Mouse (Mus musculus) thymus, postnatal 36 days (tissue): ENCODE data around the gene Patj.
A peak's percentile ranks its signal among the peaks of the same experiment; 100 is the strongest.
"Not testable (repeated sequence)": the region's sequence is repeated elsewhere in the genome, so short reads cannot be mapped to it uniquely, and the experiment has no call there.

Experiments used
- DNase-seq, 2 experiments: peaks; one replicate each; pipeline ENCODE4 v3.0.0; 2022; ENCODE audit warnings: mixed read lengths in 2 of 2

Gene Patj

DNA sequence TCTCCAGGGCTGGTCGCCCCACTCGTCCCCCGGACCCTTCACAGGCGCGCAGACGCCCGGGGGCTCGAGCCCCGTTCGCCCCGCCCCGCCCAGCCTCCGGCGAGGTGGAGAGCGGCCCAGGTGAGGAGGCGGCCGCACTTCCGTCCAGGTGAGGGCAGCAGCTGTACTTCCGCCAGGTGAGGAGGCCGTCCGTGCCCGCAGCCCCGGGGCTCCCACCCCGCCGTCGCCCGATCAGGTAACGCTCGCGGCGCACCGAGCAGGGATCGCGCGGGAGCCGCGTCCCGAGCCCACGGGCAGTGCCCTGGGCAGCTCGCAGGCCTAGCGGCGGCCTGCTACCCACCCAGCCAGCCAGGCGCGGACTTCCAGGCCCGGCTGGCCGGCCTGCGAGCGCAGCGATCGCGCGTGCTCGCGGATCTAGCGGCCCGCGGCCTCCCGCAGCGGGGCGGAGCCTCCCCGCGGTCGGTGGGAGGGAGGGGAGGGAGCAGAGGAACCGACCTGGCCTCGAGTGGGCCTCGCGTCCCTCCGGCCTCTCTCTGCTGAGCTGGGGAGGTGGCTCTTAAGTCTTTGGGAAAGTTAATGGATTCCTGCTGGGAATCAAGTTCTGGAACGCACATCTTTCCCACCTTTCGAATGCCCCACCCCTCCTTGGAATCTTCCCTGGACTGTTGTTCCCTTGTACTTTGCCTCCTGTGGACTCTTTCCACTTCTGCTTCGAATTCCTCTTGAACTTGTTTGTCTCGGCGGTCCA, at the start of gene Patj:
TSS of gene Patj (plus strand) at position 96 of the 748 bp plus-strand sequence.
- peak; percentile 59 to 64 for DNase-seq

DNA sequence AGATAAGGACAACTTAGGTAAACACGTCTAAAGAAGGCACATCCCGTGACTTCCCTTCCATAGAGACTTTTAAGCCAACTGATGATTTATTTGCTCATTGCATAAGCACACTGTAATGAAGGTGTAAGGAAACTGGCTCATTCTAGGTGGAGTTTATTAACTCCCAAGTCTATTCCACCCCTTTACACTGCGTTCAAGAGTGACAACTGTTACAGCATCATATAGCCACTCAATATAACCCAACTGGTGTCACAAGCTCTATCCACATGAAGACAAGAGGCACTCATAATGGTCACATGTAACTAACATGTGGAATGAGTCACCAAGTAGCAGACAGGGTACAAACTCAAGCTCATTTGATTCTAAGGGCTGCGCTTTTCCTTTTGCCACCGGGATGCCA, 47.0 kb upstream of the Patj start:
- DNase-seq = no peak

DNA sequence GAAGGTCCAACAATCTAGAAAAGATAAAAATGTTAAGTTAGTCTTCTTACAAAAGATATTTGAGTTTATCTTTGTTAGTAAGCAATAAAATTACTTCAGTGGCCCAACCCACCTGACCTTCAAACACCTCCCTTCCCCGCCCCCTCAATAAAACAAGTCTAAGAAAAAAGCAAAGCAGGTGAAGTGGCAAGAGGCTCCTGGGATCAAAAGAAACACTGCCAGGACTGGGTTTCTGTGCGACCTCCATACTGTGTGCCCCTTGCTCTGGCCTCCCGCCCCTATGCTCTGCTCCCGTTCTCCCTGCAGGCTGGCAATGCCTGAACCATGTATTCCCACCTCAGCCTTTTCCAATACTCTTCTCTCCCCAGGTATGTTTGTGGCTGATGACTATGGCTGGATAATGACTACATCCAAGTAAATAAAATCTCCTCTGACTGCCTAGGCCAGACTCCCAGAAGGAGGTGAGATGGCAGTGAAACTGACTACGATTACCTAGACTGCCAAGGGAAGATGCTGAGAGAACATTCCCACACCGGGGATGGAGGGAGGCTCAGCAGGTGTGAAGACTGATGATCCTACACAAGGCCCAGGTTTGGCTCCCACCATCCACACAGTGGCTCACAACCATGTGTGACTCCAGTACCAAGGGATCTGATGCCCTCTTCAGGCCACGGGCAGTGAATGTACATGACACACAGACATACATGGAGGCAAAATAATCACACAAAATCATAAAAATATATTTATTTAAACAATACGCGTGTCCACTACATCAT, 37.4 kb upstream of the Patj start:
- DNase-seq = no peak

DNA sequence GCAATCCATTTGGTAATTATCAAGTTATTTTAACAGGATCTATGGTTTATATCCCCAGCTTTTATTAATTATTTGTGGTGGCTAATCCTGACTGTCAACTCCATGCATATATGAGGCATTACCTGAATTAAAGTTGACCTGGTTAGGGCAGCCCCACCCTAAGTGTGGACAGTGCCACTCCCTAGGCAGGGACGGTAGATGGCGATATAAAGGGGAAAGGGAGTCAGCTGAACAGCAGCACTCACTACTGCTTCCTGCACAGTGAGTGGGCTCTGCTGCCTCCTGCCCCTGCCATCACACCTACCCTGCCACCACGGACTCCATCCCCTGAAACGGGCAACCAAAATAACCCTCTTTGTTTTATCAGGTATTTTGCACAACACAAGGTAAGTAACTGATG, 20.2 kb upstream of the Patj start:
- DNase-seq = peak; percentile 18 to 33

DNA sequence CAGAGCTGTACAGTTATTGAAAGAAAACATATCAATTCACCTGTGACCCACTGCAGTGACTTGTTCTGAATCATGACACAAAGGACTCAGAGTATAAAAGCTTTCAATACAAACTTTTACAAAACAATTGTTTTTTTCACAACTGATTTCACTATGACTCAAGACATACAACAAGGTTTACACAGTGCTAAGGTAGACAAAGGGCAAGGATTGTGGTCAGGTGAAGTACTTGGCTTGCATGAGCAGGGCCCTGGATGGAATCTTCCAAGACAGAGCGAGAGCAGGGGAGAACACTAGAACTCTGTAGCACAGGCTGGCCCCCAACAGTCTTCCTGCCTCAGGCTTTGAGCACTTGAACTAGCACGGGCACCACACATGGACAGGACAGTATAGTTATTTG, 18.6 kb upstream of the Patj start:
- DNase-seq = no peak

DNA sequence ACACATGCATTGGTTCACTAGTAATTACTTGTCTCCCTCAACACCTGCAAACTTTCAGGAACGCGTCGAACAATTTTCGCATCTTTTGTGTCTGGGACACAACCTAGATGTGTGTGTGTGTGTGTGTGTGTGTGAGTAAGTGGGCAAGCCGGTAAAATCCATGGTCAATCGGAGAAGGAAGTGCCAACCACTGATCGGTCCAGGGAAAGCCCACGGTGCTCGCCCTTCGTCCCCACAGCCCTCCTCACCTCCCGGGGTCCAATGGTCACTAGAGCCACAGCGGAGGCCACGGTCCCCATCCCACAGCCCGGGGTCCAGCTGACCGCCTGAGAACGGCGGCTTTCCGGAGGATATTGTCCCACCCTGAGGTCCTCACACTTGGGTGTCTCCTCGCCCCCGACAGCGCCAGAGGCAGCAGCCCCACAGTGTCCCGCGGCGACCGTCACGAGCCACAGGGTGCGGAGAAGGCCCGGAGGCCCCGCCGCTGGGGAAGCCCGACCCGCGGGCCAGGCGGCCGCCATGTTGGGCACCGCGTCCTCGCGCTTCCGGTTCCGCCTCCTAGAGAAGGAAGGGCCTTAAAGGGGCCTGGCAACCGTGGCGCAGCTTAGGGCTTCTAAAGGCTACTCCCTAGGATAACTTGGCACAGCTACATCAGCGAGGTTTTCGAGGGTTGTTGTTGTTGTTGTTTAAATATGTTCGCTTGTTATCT, 12.7 kb upstream of the Patj start, which contains the start of gene Tm2d1:
TSS of gene Tm2d1 (minus strand) at position 591 of the 709 bp plus-strand sequence.
- DNase-seq = peak; percentile 79 to 83

DNA sequence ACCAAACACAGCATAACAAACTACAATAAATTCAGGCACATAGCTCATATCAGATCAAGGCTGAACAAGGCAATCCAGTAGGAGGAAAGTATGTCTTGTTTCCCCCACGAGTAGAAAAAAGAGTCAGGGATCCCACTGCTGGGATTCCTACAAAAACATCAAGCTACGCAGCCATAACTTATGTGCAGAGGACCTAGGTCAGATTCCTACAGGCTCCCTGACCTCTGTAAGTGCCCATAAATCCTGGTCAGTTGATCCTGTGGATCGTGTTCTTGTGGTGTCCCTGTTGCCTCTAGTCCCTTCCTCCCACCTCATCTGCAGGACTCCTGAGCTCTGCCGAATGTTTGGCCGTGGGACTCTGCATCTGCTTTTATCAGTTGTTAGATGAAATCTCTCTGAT, 10.5 kb upstream of the Patj start:
- no peak for DNase-seq

DNA sequence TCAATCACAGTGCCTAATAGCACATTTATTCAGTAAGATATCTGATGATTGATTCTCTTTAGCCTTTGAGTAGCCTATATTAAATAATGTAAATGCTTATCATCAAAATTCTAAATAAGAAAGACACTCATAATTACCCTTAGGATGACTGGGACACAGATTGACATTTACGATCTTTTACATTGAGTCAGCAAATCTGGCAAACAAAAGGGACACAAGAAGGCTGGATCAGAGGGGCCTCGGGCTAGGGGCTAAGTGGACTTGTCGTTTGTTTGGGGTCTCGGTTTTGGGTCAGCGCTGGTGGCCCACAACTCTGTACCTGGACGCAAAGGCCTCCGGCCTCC, 267 bp upstream of the Patj start:
- DNase-seq = no peak

DNA sequence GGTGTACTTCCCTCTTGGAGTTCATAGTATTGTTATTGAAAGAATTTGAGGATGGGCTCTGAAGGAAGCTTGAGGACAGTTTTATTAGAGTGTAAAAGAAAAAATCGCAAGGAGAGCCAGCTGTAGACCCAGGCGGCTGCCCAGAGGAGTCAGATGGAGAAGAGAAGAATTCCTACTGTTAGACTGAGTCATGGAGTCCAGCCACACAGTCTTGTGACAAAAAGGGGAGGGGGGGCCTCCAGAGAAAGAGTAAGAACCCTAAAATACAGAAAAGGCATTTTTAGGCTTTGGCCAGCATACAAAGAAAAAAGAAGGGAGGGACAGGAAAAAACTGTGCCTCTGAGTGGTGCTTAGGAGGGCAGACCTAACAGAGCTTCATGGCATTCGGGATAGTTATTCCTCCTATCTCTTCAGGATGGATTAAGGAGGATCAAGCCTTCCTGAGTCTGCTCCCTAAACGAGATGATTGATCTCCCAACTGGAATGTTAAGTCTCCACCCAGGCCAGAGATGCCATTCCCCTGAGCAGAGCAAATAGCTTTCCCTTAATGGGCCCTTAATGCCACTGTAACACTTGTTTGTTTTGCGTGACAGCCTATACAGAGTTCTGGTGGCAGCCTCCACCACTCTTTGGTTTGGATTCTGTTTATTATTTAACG, 5.5 kb downstream of the Patj start:
- no peak for DNase-seq

DNA sequence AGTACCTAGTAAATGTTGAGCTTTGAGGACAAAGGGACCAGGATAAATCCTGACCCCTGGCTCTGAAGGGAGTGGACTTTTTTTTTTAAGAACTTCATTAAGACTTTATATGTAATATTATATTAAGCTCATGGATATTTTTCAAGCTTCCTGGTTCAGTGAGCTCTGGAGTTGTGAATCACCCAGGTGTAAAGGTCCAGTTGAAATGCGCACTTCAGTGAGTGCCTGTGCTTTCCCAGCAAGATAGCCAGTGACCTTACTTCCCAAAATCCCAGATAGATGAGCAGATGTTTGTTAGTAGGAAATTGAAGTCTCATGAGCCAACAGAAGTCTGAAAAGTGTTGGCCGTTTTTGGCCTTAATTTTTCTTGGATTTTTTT, 6.0 kb downstream of the Patj start:
- DNase-seq = no peak

DNA sequence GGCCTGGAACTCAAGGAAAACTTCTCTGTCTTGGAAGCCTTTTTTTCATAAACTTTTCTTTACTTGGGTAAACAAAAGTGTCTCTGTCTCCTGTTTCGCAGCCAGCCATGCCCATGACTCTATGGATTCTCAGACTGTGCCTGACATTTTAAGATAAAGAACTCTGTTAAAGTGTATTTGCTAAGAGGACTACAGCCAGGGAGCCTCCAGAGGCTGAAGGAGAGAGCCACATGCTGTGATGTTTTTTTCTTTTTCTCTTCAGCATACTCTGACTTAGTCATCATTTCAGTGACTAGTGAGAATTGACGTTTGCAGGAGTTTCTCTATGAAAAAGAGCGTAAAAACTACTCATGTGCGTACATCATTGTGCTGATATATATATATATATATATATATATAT, 7.9 kb downstream of the Patj start:
- DNase-seq = no peak

DNA sequence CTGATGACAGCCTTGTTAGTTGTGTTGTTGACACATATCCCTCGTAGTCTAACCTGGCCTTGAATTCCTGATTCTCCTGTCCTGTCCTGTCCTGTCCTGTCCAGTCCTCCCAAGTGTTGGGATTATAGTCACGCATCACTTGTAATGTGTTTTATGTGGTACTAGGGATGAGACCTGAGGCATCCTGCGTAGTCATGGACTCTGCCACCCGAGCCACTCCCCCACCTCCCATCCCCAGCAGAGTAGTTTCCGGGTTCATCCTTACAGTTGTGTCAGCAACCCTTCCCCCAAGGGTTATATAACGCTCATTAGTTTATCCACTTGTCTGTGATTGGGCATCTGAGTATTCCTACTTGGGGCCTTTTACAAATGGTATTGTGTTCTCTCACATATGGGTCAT, 8.8 kb downstream of the Patj start:
- no peak for DNase-seq

DNA sequence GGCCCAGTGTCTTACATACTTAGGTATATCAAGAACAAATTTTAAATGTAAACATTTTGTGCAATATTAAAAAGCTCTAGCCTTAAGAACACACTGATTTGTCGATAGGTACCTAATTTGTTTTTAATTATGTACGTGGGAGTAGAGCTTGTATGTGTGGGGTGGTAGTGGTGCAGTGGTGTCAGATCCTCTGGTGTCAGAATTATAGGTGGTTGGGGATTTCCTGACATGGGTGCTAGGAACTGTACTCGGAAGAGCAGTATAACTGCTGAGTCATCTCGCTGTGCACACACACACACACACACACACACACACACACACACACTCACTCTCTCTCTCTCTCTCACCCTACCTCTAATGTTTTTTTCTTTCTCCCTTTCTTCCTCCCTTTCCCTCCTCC, 12.9 kb downstream of the Patj start:
- no peak for DNase-seq

DNA sequence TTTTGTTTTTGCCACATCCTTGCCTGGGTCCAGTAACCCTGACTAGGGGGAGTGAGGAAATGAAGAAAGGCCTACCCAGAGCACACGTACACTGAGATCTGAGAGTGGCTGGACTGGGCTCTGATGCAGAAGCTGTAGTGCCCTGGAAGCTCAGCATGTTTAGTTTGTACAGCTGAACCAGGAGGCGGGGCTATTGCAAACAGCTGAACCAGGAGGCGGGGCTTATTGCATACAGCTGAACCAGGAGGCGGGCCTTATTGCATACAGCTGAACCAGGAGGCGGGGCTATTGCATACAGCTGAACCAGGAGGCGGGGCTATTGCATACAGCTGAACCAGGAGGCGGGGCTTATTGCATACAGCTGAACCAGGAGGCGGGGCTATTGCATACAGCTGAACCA, 19.6 kb downstream of the Patj start:
- DNase-seq = not testable (repeated sequence)

DNA sequence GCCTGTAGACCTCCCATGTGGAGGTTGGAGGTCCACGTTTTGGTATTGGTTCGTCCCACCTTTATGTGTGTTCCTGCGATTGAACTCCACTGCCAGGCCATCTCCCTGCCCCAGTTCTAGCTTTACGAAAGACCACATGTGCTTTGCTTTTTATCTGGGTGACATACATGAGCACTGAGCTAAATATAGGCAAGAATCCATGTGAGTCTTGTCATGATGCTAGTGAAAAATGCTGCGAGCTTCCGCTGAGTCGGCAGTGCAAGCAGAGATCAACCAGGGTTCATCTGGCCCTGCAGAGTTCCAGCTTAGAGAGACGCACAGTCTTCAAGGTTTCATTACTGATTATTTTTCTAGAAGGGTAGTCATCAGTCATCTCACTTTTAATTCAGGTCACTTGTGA, 32.8 kb downstream of the Patj start:
- DNase-seq = no peak

DNA sequence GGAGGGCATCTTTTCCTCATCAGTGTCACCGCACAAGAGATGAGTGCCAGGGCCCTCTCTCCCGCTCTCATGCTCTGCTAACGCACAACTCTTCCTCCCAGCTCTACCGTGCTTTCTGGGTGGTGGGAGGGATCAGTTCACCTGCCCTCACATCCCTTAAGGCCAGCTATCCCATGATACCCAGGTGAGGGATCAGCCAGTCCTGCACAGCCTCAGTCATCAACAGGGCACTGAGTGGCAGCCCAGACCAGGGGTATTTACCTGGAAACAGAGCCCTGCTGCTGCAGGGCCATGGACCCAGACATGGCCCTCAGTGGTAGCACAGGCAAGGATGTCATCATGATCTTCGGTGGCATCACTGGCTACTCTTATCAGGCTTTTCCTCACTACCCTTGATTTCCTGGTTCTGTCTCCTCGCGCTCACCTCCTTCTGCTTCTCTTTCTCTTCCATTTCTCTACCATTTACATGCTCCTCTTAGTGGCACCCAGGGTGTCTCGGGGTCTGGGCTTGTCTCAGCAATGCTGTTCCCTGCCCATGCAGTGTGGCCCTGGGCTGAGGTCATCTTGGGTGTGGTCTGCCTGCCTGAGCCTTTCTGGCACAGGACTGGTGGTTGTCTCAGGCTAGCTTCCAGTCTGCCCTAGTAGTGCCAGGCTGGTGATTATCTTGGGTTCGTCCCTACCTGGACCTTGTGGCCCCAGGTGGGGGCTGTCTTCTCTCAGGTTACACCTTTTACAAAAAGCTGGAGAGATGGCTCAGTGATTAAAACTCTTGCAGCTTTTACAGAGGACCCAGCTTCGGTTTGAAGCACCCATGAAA, 40.3 kb downstream of the Patj start:
- DNase-seq = peak; percentile 48 to 55

DNA sequence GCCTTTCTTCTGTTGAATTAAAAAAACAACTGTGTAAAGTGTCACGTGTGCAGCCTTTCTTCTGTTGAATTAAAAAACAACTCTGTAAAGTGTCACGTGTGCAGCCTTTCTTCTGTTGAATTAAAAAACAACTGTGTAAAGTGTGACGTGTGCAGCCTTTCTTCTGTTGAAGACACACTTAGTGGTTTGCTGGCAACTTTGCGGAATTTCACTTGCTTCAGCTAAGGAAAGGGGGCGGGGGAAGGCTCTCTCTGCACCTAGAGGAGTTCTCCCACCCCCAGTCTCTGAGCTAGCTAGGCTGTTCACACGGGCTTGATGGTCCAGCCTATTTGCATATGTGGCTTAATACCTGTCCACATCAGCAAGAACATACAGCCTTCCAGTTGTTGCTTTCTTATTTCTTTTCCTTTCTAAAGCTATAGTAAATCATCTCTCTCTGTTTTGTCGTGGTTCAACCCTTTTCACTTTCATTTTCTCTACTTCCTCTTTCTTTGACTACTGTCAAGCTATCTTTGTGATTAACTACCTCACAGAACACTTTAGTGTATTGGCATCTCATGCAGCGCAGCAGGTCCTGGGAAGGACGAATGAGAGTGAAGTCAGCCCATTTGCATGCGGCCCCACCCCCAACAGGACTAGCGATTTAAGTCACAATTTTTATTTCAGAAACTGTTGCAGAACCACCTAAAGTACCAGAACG, 41.2 kb downstream of the Patj start:
- peak; percentile 79 to 82 for DNase-seq

DNA sequence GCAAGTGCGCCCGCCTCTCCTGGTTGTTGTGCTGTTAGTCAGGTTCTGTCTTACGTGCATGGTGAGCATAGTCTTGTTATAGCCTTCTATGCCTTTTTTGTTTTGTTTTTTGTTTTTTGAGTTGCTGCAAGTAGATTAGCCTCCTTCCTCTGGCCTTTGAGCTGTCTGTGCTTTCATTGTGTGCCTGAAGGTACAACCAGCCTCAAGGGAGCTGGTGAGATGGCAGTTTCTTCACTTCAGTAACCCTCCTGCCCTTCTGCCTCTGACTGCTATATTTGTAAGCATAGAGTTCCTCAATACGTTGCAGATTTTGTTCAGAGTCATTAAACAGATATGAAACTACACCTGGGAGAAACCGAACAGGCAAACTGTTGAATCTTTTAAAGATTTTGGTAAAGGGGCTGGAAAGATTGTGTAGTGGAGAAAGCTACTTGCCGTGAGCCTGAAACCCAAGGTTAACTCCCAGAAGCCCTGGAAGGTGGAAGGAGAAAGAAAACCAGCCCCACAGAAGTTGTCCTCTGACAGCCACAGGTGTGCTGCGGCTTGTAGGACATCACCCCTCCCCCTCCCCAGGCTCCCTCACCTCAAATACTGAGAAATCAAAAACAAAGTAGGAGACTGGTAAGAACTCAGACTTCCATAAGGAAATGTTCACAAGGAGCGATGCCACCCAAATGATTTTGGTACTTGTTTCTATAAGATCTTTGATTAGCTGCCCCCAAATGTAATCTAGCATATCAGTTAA, 43.8 kb downstream of the Patj start:
- DNase-seq = peak; percentile 32 to 56

DNA sequence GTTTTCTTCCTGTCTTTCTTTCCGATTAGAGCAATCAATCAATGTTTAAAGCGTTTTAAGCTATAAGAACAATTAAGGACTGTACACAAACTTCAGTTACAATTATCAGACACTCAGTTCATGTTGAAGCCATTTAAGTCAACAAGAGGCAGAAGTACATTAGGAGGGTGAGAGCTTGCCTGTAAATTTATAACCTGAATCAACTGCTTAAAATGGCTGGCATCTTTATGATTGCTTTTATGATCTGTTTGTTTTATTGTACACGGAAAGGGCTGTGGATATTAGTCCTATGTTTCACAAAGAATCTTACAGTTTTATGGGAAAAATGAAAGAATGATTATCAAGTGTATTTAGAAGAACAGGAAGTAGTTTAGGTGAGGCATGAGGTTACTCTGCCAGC, 45.7 kb downstream of the Patj start:
- no peak for DNase-seq

DNA sequence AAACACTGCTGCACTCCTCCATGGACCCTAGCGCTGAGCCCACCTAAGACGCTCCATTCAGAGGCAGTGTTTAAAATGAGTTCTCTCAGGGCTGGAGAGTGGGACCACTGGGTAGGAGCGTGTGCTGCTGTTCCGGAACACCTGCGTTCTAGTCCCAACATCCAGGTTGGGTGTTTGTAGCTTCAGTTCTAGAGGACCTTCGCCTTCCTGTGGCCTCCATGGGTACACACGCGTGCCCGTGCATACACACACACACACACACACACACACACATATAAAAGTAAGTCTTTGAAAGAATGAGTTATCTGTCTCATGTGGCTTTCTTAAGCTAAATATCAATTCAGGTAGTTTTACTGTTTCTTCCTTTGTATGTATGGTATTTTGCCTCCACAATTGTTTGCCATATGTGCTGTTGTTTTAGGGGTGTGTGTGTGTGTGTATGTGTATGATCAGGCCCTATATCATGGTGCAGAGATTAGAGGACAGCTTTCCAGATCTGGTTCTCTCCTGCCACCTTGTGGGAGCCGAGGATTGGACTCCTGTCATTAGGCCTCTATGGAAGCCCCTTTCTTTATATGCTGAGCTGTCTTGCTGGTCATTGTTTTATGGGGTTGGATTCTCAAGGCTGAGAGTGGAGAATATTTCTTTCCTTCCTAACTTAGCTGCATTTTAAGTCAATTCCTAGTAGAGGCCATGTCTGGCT, 49.0 kb downstream of the Patj start:
- peak; percentile 63 to 67 for DNase-seq
